Mouse (Mus musculus) erythroblast, embryonic 14.5 days (primary cell): ENCODE results near the gene Zc3hav1. TPM values are rescaled to one million over a fixed set of nuclear protein-coding genes. Genes with fewer than 3 reads are reported as not detected.

ENCODE experiments used
- H3K27me3 ChIP-seq: 2 replicates; pipeline ENCODE4 v1.6.1; 2012; ENCODE audit warnings: inconsistent platforms; ENCODE audit not compliant: control insufficient read depth
- H3K36me3 ChIP-seq: 2 replicates; pipeline ENCODE4 v1.6.1; 2012; ENCODE audit warnings: mild to moderate bottlenecking, inconsistent platforms; ENCODE audit not compliant: control insufficient read depth
- H3K4me1 ChIP-seq: 2 replicates; pipeline ENCODE4 v1.6.1; 2012; ENCODE audit warnings: inconsistent platforms; ENCODE audit not compliant: control insufficient read depth
- H3K4me3 ChIP-seq: replicated peaks from 2 replicates; pipeline ENCODE3; 2012; ENCODE audit warnings: moderate library complexity, mild to moderate bottlenecking, inconsistent platforms
- H3K9me3 ChIP-seq: 2 replicates; pipeline ENCODE4 v1.6.1; 2012; ENCODE audit warnings: low read length, inconsistent platforms, mixed read lengths; ENCODE audit not compliant: control insufficient read depth
- GATA1 ChIP-seq: IDR thresholded peaks from 2 replicates; pipeline ENCODE4 v1.6.1; 2012; ENCODE audit warnings: low read length, inconsistent platforms, mixed read lengths
- TAL1 ChIP-seq: IDR thresholded peaks from 3 replicates; pipeline ENCODE4 v1.6.1; 2012; ENCODE audit warnings: low read length, inconsistent platforms, mixed read lengths
- polyA plus RNA-seq: library from polyadenylated mRNA; stranded (reverse); fragments of >175 nt; gene quantifications from 2 replicates; pipeline ENCODE4 v1.2.3, GENCODE M21; 2012

Gene Zc3hav1
- polyA plus RNA-seq, 1 experiment, result 3.3 TPM

DNA sequence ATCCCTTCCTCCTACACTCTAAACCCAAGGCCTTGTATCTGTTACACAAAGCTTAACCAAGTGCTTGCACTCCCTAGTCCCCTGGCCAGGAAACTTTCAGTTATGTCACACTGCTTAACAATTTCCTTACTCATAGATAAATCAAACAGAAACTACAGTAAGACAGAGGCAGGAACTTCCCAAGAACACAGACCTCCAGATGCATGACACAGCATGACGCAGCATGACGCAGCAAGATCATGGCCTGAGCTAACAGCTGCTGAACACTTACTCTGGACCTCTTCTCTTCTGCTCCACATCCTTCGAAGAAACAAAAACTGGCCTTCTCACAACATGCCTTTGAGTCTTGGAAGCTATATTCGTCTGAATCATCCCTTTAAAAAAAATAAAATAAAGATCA lies 38.4 kb downstream of the Zc3hav1 start:
- Histone ChIP-seq H3K9me3 (peaks cover under 1% of the 10 kb centered on the region; the same call in 1 of the 2 replicates), H3K36me3 (peaks cover 100% of the 10 kb centered on the region), H3K4me3 (peak overlapping the region; percentile 46), H3K27me3 (no peaks in the 10 kb centered on the region), H3K4me1 (peaks cover 50% of the 10 kb centered on the region)
- TF ChIP-seq TAL1, result no peak
- no peak for TF ChIP-seq GATA1

DNA sequence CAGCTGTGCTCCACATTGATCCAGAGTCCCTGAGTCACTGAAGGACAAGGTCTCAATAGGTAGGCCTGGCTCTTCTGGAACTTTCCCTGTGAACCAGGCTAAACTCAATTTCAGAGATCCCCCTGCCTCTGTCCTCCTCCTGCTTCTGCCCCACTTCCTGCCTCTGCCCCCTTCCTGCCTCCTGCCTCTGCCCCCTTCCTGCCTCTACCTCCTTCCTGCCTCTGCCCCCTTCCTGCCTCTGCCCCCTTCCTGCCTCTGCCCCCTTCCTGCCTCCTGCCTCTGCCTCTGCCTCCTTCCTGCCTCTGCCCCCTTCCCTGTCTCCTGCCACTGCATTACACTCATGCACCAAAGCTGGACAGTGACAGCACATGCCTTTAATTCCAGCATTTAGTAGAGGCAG lies 44.7 kb downstream of the Zc3hav1 start:
- H3K27me3 ChIP-seq, result no peaks in the 10 kb centered on the region
- peaks cover 100% of the 10 kb centered on the region for H3K36me3 ChIP-seq
- no peak for TF ChIP-seq TAL1
- no peak for TF ChIP-seq GATA1
- peaks cover 3% of the 10 kb centered on the region; the same call in 1 of the 2 replicates for H3K9me3 ChIP-seq
- H3K4me3 ChIP-seq, result no peak overlapping the region
- H3K4me1 ChIP-seq, result peaks cover 13% of the 10 kb centered on the region

DNA sequence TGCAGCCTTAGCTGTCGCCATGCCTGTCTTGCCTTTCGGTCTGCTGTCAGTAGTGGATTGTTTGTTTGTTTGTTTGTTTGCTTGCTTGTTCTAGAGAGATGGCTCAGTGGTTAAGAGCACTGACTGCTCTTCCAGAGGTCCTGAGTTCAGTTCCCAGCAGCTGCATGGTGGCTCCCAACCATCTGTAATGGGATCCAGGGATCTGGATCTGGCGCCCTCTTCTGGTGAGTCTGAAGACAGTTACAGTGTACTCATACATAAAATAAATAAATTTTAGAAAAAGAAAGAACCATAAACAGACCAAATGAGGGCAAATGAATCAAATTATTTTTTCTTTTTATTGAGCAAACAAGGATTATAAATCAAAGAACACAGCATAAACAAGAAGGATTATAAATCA lies 49.4 kb downstream of the Zc3hav1 start:
- no peak for TF ChIP-seq TAL1
- no peak for TF ChIP-seq GATA1
- Histone ChIP-seq H3K27me3 (no peaks in the 10 kb centered on the region), H3K9me3 (peaks cover 6% of the 10 kb centered on the region; the same call in 1 of the 2 replicates), H3K4me3 (no peak overlapping the region), H3K36me3 (peaks cover 81% of the 10 kb centered on the region), H3K4me1 (no peaks in the 10 kb centered on the region; the same call in 1 of the 2 replicates)

DNA sequence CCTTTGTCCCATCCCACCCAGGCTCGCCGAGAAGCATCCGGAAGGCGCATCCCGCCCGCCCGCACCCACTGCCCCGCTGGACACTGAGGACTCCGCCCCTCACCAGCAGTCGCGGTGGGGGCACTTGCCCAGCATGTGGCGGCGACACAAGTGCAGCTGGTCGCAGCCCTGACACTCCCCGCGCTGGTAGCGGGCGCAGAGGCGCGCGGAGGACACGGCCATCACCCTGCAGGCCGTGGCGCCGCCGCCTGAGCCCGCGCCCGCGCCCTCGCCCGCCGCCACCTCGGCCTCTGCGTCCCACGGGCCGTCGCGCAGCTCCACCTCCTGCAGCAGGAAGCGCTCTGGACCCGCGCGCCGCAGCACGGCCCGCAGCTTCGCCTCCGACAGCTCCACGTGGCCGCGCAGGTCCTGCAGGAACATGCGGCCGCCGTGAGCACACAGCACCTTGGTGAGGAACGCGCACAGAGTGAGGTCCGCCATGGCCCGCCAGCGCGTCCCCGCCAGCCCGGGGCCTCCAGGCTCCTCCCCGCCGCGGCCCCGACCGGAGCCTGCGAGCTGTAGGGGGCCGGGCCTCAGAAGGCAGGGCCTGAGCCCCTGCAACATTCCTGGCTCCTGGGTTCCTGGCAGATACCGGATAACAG lies 55.5 kb downstream of the Zc3hav1 start, which contains the start of gene Zc3hav1l:
Zc3hav1l (minus strand) TSS at position 499 of the 641 bp plus-strand sequence.
- no peak for TF ChIP-seq TAL1
- no peak for TF ChIP-seq GATA1
- H3K4me1 ChIP-seq, result peaks cover 24% of the 10 kb centered on the region
- peaks cover 38% of the 10 kb centered on the region for H3K36me3 ChIP-seq
- H3K9me3 ChIP-seq, result 0 out of 2 replicates have a peak, but pooled peaks cover 2% of the 10 kb centered on the region
- H3K27me3 ChIP-seq, result peaks cover 6% of the 10 kb centered on the region; the same call in 1 of the 2 replicates
- peak within 1 kb of the TSS; percentile 84 for H3K4me3 ChIP-seq

DNA sequence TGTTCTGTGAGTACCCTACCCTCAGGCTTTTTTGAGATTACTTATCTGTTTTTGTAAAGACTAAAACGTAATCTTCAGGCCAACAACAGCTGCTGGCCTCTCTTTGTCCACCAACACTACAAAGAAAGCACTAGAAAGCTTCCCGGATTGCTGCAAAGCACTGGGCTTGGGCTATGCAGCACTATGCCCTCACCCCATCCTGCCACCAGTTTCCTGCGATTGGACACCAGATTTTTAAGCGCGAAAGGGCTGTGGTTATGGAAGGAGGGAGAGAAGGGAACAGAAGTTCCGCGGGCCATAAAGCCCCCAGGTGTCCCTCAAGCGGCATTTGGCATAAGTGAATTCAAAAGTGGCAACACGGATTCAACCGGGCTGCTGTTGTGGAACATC lies 56.2 kb downstream of the Zc3hav1 start:
- peaks cover 6% of the 10 kb centered on the region; the same call in 1 of the 2 replicates for H3K27me3 ChIP-seq
- 0 out of 2 replicates have a peak, but pooled peaks cover 1% of the 10 kb centered on the region for H3K9me3 ChIP-seq
- peak overlapping the region; percentile 84 for H3K4me3 ChIP-seq
- TF ChIP-seq GATA1, result no peak
- TF ChIP-seq TAL1, result no peak
- peaks cover 24% of the 10 kb centered on the region for H3K4me1 ChIP-seq
- H3K36me3 ChIP-seq, result peaks cover 33% of the 10 kb centered on the region

DNA sequence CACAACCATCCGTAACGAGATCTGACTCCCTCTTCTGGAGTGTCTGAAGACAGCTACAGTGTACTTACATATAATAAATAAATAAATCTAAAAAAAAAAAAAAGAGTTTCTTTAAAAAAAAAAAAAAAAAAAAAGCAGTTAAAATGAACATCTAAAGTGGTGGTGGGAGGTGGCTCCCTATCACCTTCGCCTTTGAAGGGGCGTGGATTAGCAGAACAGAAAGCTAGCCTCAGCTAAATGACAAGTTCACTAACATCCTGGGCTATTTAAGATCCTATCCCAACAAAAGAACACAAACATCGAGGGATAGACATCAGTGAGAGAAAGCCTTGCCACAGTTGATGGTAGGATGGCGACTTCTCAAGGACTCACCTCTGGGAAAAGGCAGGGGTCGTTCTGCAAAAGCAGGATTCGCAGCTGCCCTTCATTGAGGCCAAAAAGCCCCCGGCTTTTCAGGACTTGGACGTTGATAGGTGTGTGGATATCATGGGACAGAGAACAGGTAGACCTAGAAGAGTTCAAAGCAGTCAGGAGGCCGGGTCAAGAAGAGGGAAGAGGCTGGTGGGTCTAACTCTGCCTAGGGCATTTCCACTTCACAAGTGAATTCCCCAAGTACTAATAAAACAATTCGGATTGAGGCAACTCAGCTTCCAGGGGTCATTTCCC lies 56.7 kb downstream of the Zc3hav1 start:
- peaks cover 24% of the 10 kb centered on the region for H3K4me1 ChIP-seq
- H3K9me3 ChIP-seq, result no peaks in the 10 kb centered on the region
- peak overlapping the region; percentile 84 for H3K4me3 ChIP-seq
- H3K36me3 ChIP-seq, result peaks cover 33% of the 10 kb centered on the region
- peaks cover 6% of the 10 kb centered on the region; the same call in 1 of the 2 replicates for H3K27me3 ChIP-seq
- TF ChIP-seq TAL1 (no peak), GATA1 (no peak)

GRCm38 (mm10) chr6:38293708-38294107 lies 60.7 kb downstream of the Zc3hav1 start:
- H3K4me1 ChIP-seq, result peaks cover 11% of the 10 kb centered on the region
- no peak overlapping the region for H3K4me3 ChIP-seq
- H3K9me3 ChIP-seq, result no peaks in the 10 kb centered on the region
- TF ChIP-seq TAL1, result no peak
- H3K36me3 ChIP-seq, result peaks cover 51% of the 10 kb centered on the region
- peaks cover under 1% of the 10 kb centered on the region; the same call in 1 of the 2 replicates for H3K27me3 ChIP-seq

GRCm38 (mm10) chr6:38292871-38293646 lies 61.3 kb downstream of the Zc3hav1 start:
- Histone ChIP-seq H3K4me1 (peaks cover 5% of the 10 kb centered on the region), H3K4me3 (no peak overlapping the region), H3K36me3 (peaks cover 54% of the 10 kb centered on the region), H3K27me3 (no peaks in the 10 kb centered on the region), H3K9me3 (no peaks in the 10 kb centered on the region)
- TF ChIP-seq TAL1, result no peak
- no peak for TF ChIP-seq GATA1

DNA sequence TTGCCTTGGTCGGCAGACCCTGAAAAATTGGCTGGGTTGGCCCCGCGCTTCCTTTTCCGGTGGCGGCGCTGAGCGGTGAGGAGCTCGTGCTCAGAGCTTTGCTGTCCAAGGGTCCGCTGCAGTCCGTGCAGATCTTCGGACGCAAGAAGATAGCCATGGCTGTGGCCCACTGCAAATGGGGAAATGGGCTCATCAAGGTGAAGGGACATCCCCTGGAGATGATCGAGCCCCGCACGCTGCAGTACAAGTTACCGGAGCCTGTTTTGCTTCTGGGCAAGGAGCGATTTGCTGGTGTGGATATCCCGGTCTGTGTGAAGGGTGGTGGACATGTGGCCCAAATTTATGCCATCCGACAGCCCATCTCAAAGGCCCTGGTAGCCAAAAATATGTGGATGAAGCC lies 70.0 kb downstream of the Zc3hav1 start:
- no peak overlapping the region for H3K4me3 ChIP-seq

More for the DNA sequence above, 70.0 kb downstream of the Zc3hav1 start:
- peaks cover 24% of the 10 kb centered on the region for H3K36me3 ChIP-seq
- H3K9me3 ChIP-seq, result peaks cover 20% of the 10 kb centered on the region
- TF ChIP-seq GATA1 (no peak), TAL1 (no peak)
- H3K27me3 ChIP-seq, result no peaks in the 10 kb centered on the region
- H3K4me1 ChIP-seq, result no peaks in the 10 kb centered on the region
